Mouse (Mus musculus): ENCODE data around the gene Per3. TPM values are rescaled to one million over a fixed set of nuclear protein-coding genes. Genes with fewer than 3 reads are reported as not detected.

The Per3 gene
- polyA plus RNA-seq (2012; rRNA removed) = 4.0 and 4.5 TPM in 2 replicates

GRCm38 (mm10) chr4:151044037-151044943, at the start of gene Per3:
TSS of gene Per3 (minus strand) at chr4:151044665.
- peak within 1 kb of the TSS; percentile 73 for H3K27ac ChIP-seq (ENCODE audit: insufficient read depth, low read length)
- TF ChIP-seq POLR2A (IDR thresholded peaks at IDR 0.05; ENCODE audit: low read depth, low read length) (peak; percentile 33), CTCF (IDR thresholded peaks at IDR 0.05; ENCODE audit: extremely low read depth, insufficient read depth, insufficient read length, insufficient replicate concordance) (no peak)
- DNase-seq (ENCODE audit: low read depth in 1 of 2, low spot score in 2 of 2) = peak; percentile 81 to 92
- H3K4me1 ChIP-seq (ENCODE audit: control insufficient read depth, insufficient read depth, insufficient read length) = no peaks in the 10 kb centered on the region; the same call in 1 of the 2 replicates
- H3K27me3 ChIP-seq (ENCODE audit: control insufficient read depth, insufficient read depth, low read length) = peaks cover 3% of the 10 kb centered on the region; the same call in 1 of the 2 replicates
- peaks cover 8% of the 10 kb centered on the region for H3K36me3 ChIP-seq (ENCODE audit: control insufficient read depth, insufficient read depth, low read length)
- H3K4me3 ChIP-seq (ENCODE audit: extremely low read depth, insufficient read depth, insufficient read length) = peak within 1 kb of the TSS; percentile 68
- under 1% methylated on average over 79 of the region's 79 CpGs for WGBS

GRCm38 (mm10) chr4:151089270-151089669, 44.8 kb upstream of the Per3 start, which contains the start of gene Gm13090:
TSS of gene Gm13090 (plus strand) at chr4:151089570.
- Histone ChIP-seq H3K4me3 (ENCODE audit: extremely low read depth, insufficient read depth, insufficient read length) (no peak within 1 kb of the TSS), H3K27me3 (ENCODE audit: control insufficient read depth, insufficient read depth, low read length) (no peaks in the 10 kb centered on the region), H3K4me1 (ENCODE audit: control insufficient read depth, insufficient read depth, insufficient read length) (no peaks in the 10 kb centered on the region), H3K27ac (ENCODE audit: insufficient read depth, low read length) (no peak within 1 kb of the TSS), H3K36me3 (ENCODE audit: control insufficient read depth, insufficient read depth, low read length) (no peaks in the 10 kb centered on the region)
- WGBS = 81% methylated on average over 7 of the region's 7 CpGs
- TF ChIP-seq POLR2A (IDR thresholded peaks at IDR 0.05; ENCODE audit: low read depth, low read length) (no peak), CTCF (IDR thresholded peaks at IDR 0.05; ENCODE audit: extremely low read depth, insufficient read depth, insufficient read length, insufficient replicate concordance) (no peak)
- DNase-seq (ENCODE audit: low read depth in 1 of 2, low spot score in 2 of 2) = no peak

- Histone ChIP-seq H3K27me3 (ENCODE audit: control insufficient read depth, insufficient read depth, low read length) (no peaks in the 10 kb centered on the region), H3K27ac (ENCODE audit: insufficient read depth, low read length) (no peak overlapping the region), H3K36me3 (ENCODE audit: control insufficient read depth, insufficient read depth, low read length) (no peaks in the 10 kb centered on the region), H3K4me1 (ENCODE audit: control insufficient read depth, insufficient read depth, insufficient read length) (no peaks in the 10 kb centered on the region), H3K4me3 (ENCODE audit: extremely low read depth, insufficient read depth, insufficient read length) (no peak overlapping the region)
- TF ChIP-seq CTCF (IDR thresholded peaks at IDR 0.05; ENCODE audit: extremely low read depth, insufficient read depth, insufficient read length, insufficient replicate concordance) (no peak), POLR2A (IDR thresholded peaks at IDR 0.05; ENCODE audit: low read depth, low read length) (no peak)
- 92% methylated on average over 14 of the region's 14 CpGs for WGBS
- DNase-seq (ENCODE audit: low read depth in 1 of 2, low spot score in 2 of 2) = no peak
Observed at GRCm38 (mm10) chr4:151088819-151089218, 44.4 kb upstream of the Per3 start.

GRCm38 (mm10) chr4:151087358-151087757, 42.9 kb upstream of the Per3 start:
- no peaks in the 10 kb centered on the region for H3K4me1 ChIP-seq (ENCODE audit: control insufficient read depth, insufficient read depth, insufficient read length)
- no peak for TF ChIP-seq POLR2A (IDR thresholded peaks at IDR 0.05; ENCODE audit: low read depth, low read length)
- TF ChIP-seq CTCF (IDR thresholded peaks at IDR 0.05; ENCODE audit: extremely low read depth, insufficient read depth, insufficient read length, insufficient replicate concordance) = no peak

GRCm38 (mm10) chr4:151083027-151083426, 38.6 kb upstream of the Per3 start:
- Histone ChIP-seq H3K4me3 (ENCODE audit: extremely low read depth, insufficient read depth, insufficient read length) (no peak overlapping the region), H3K27me3 (ENCODE audit: control insufficient read depth, insufficient read depth, low read length) (no peaks in the 10 kb centered on the region), H3K27ac (ENCODE audit: insufficient read depth, low read length) (no peak overlapping the region), H3K36me3 (ENCODE audit: control insufficient read depth, insufficient read depth, low read length) (no peaks in the 10 kb centered on the region), H3K4me1 (ENCODE audit: control insufficient read depth, insufficient read depth, insufficient read length) (no peaks in the 10 kb centered on the region)
- 88% methylated on average over 5 of the region's 5 CpGs for WGBS
- no peak for DNase-seq (ENCODE audit: low read depth in 1 of 2, low spot score in 2 of 2)
- TF ChIP-seq CTCF (IDR thresholded peaks at IDR 0.05; ENCODE audit: extremely low read depth, insufficient read depth, insufficient read length, insufficient replicate concordance) (no peak), POLR2A (IDR thresholded peaks at IDR 0.05; ENCODE audit: low read depth, low read length) (no peak)

More at GRCm38 (mm10) chr4:151087358-151087757, 42.9 kb upstream of the Per3 start:
- Histone ChIP-seq H3K36me3 (ENCODE audit: control insufficient read depth, insufficient read depth, low read length) (no peaks in the 10 kb centered on the region), H3K27me3 (ENCODE audit: control insufficient read depth, insufficient read depth, low read length) (no peaks in the 10 kb centered on the region), H3K27ac (ENCODE audit: insufficient read depth, low read length) (no peak overlapping the region), H3K4me3 (ENCODE audit: extremely low read depth, insufficient read depth, insufficient read length) (no peak overlapping the region)
- no peak for DNase-seq (ENCODE audit: low read depth in 1 of 2, low spot score in 2 of 2)
- 83% methylated on average over 1 of the region's 1 CpGs for WGBS

- 91% methylated on average over 13 of the region's 13 CpGs for WGBS
- H3K27ac ChIP-seq (ENCODE audit: insufficient read depth, low read length) = no peak overlapping the region
Observed at GRCm38 (mm10) chr4:151081977-151082376, 37.5 kb upstream of the Per3 start.

More at GRCm38 (mm10) chr4:151081977-151082376, 37.5 kb upstream of the Per3 start:
- DNase-seq (ENCODE audit: low read depth in 1 of 2, low spot score in 2 of 2) = no peak
- Histone ChIP-seq H3K36me3 (ENCODE audit: control insufficient read depth, insufficient read depth, low read length) (no peaks in the 10 kb centered on the region), H3K27me3 (ENCODE audit: control insufficient read depth, insufficient read depth, low read length) (no peaks in the 10 kb centered on the region), H3K4me3 (ENCODE audit: extremely low read depth, insufficient read depth, insufficient read length) (no peak overlapping the region), H3K4me1 (ENCODE audit: control insufficient read depth, insufficient read depth, insufficient read length) (no peaks in the 10 kb centered on the region)
- TF ChIP-seq CTCF (IDR thresholded peaks at IDR 0.05; ENCODE audit: extremely low read depth, insufficient read depth, insufficient read length, insufficient replicate concordance) (no peak), POLR2A (IDR thresholded peaks at IDR 0.05; ENCODE audit: low read depth, low read length) (no peak)

Measured in spleen, adult 2 months (tissue).